Mouse (Mus musculus): Measurements from ENCODE around the gene Hoga1.

DNA sequence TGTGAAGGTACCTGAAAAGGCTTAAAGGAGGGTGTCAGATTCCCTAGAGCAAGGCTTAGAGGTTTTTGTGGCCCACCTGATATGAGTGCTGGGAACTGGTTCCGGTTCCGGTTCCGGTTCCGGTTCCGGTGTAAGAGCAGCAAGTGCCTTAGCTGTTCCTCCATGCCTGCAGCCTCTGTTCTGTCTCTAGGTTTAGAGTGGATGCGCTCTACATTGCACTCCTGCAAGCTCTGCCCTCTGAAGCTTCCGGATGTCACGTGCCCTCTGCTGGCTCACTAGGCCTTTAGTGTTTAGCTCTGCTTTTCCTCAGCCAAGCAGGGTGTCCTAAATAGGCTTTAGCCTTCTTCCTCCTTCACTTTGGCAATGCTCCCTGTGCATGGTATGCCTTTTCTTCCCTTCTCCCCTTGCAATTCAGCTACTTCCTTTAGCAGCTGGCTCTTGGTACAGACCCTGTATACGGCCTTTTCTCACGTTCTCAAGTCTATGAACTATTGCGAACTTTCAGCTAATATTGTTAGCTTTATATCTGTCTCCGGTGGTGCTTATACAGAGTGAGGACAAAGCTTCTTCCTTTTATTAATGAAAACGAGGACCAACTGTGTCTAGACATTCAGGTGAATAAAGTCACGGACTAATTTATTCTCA is 43.8 kb downstream of the Hoga1 start:
- TF ChIP-seq CTCF (IDR thresholded peaks at IDR 0.05; ENCODE audit: insufficient read depth, low read depth, low read length) (no peak), POLR2A (IDR thresholded peaks at IDR 0.05; ENCODE audit: insufficient read depth, low read depth, low read length) (no peak)

All from olfactory bulb, adult 2 months (tissue).